Mouse (Mus musculus): ENCODE data around the gene Cdadc1.

Cdadc1 gene

GRCm38 (mm10) chr14:59543158-59543826, 54.5 kb downstream of the Cdadc1 start:
- no peak for DNase-seq

GRCm38 (mm10) chr14:59540761-59541160, 57.0 kb downstream of the Cdadc1 start:
- DNase-seq, result peak; percentile 65

GRCm38 (mm10) chr14:59540230-59540629, 57.5 kb downstream of the Cdadc1 start:
- peak; percentile 57 for DNase-seq

- DNase-seq, result no peak
Observed at GRCm38 (mm10) chr14:59537829-59538432, 59.8 kb downstream of the Cdadc1 start.

- DNase-seq, result no peak
Observed at GRCm38 (mm10) chr14:59533908-59534307, 63.9 kb downstream of the Cdadc1 start.

- no peak for DNase-seq
Observed at GRCm38 (mm10) chr14:59532986-59533385, 64.8 kb downstream of the Cdadc1 start.

GRCm38 (mm10) chr14:59530801-59531200, 67.0 kb downstream of the Cdadc1 start:
- no peak for DNase-seq

- no peak for DNase-seq
Observed at GRCm38 (mm10) chr14:59525843-59526242, 71.9 kb downstream of the Cdadc1 start.

- no peak for DNase-seq
Observed at GRCm38 (mm10) chr14:59513922-59514444, 83.8 kb downstream of the Cdadc1 start.
